Mouse (Mus musculus) kidney, adult 10 weeks (tissue): ENCODE data around the gene Pgap1. TPM values are rescaled to one million over a fixed set of nuclear protein-coding genes. Genes with fewer than 3 reads are reported as not detected.

Experiments
- polyA plus RNA-seq: library from polyadenylated mRNA; stranded (reverse); fragments of 350-450 nt; fragmentation: Illumina TruSeq; extraction: RNeasy Lipid Tissue Mini Kit (QIAGEN cat#74804); gene quantifications from one replicate; pipeline ENCODE4 v1.2.3, GENCODE M21; 2014; ENCODE audit warnings: low read depth, low replicate concordance

Gene Pgap1
- 25.2 TPM for polyA plus RNA-seq

DNA sequence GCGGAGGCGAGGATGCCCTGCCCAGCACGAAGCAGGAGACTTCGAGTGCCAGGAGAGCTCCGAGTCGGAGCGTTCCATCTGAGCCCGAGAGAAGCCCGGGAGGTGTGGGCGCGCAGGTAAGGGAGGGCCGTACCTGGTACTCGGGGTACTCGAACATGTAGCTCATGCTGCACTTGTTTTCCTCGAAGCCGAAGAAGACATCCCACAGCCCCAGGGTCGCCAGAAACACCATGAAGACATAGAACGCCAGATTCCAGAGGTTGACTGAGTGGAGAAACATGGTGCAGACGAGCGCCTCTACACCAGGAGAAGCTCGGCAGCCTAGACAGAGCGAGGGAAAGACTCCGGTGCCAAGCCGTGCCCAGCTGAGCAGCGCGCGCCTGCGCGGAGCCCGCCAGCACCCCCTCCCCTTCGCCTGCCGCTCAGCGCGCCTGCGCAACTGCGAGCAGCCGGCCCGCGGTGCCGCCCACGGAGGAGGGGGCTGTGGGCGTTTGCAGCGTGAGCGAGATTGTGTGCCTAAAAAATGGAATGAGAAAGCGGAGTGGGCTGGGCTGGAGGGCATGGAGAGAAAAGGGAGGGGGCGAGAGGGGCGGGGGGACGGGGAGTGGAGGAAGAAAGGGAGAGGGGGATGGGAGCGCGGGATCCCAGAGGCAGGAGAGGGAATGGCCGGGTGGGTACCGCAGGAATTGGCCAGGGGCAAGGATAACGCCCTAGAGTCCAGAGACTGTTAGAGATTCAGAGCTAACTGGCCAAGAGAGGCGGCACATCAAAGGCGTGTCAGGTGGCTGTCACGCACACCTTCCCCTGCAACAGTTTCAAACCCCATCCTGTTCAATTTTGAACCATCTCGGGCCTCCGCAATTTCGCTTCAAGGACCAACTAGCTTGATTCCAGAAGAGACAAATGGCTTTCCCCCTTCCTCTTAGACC lies at the start of gene Pgap1:
Pgap1 (minus strand) TSS at position 384 of the 929 bp plus-strand sequence.

GRCm38 (mm10) chr1:54438340-54439079 lies 119.0 kb downstream of the Pgap1 start, which contains the start of gene Gtf3c3:
TSS of gene Gtf3c3 (minus strand) at chr1:54438971.

Other genes starting within 250 kb of the Pgap1 start
- gene Gtf3c3, start 118.7 kb downstream of the Pgap1 start, polyA plus RNA-seq, result 34.2 TPM